Mouse (Mus musculus): Measurements from ENCODE around the gene Lrrc66. TPM values are rescaled to one million over a fixed set of nuclear protein-coding genes. Genes with fewer than 3 reads are reported as not detected.

Lrrc66 gene
- total RNA-seq, 2 experiments from 2014 or later, result 0.13 TPM; not detected in 1

GRCm38 (mm10) chr5:73571395-73572156 lies 60.8 kb downstream of the Lrrc66 start:
- DNase-seq (ENCODE audit: low spot score in 2 of 2), result no peak
- intact Hi-C loops (cut with DNase I), result no loop called here

DNA sequence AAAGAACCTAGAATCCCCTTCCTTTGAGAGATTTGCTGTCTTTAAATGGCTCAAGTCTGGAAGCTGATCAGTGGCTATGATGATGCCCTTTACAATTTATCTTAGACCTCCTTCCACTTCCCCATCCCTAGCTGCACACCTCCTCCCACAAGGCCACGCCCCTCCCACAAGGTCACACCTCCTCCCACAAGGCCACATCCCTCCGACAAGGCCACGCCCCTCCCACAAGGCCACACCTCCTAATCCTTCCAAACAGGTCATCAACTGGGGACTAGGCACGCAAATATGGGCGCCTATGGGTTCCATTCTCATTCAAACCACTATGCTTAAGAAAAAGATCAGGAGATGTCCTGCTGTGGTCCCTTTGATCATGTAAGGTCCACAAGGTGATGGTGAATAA lies 63.1 kb downstream of the Lrrc66 start:
- DNase-seq (ENCODE audit: low spot score in 2 of 2), result no peak
- intact Hi-C loops (cut with DNase I), result no loop called here

DNA sequence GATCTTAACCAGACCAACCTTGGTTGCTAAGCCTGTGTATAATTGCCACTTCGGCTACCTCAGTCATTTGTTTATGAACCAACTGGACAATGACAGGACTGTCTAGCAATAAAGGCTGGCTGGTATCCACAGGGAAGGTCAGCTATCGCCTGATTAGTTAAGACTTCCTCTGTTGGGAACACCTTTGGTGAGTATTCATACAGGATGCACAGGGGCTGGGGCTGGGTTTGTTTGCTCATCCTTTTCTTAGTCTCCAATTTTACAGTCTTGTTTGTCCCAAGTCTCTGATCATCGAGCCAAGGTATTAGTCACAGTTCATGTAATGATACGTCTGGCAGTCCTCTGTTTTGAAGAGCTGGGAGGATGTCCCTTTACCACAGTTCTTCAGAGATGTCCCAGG lies 65.4 kb downstream of the Lrrc66 start:
- DNase-seq (ENCODE audit: low spot score in 2 of 2), result no peak
- intact Hi-C loops (cut with DNase I), result no loop called here

DNA sequence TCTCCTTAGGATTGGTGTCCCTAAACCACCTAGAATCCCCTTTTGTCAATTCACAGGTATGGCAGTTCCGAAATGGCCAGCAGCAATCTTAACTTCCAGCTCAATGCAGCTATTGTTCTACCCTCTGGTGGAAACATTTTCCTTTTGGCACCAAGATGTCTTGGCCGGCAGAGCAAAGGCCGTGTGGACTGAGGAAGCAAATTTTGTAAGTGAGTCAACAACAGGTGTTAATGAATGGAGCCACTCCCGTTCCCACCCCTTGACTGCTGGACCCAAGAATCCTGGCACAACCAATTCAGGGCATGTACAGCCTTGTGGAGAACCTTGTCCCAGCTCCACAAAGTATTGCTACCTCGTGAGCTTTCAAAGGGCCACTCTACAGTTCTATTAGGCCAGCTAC lies 66.2 kb downstream of the Lrrc66 start:
- intact Hi-C loops (cut with DNase I), result no loop called here

DNA sequence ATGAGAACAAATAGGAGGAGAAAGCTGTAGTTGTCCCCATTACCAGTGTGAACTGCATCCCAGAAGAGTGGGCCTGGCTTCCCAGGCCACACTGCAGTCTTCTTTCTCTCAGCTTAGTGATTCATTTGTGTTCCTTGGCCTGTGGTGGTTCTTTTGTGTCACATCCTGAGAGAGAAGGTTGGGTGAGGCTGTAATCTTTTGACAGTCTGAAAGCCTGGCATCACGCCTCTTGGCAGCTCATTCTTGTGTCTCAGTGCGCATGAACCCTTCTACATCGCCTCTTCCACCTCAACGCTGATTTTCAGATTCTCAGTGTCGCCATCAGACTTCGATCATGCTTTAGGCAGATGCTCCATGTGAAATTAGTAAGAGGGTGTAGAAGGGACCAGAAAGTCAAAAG lies 68.3 kb downstream of the Lrrc66 start:
- DNase-seq (ENCODE audit: low spot score in 2 of 2), result no peak
- intact Hi-C loops (cut with DNase I), result no loop called here

More for the DNA sequence above, 66.2 kb downstream of the Lrrc66 start:
- DNase-seq (ENCODE audit: low spot score in 2 of 2), result no peak

GRCm38 (mm10) chr5:73558756-73559155 lies 73.6 kb downstream of the Lrrc66 start:
- intact Hi-C loops (cut with DNase I), result no loop called here

GRCm38 (mm10) chr5:73556733-73557425 lies 75.4 kb downstream of the Lrrc66 start:
- DNase-seq (ENCODE audit: low spot score in 2 of 2), result no peak
- intact Hi-C loops (cut with DNase I), result no loop called here

More at GRCm38 (mm10) chr5:73558756-73559155, 73.6 kb downstream of the Lrrc66 start:
- DNase-seq (ENCODE audit: low spot score in 2 of 2), result no peak

Other genes with a start within 250 kb of the Lrrc66 start
- 1 to 10 TPM; 4.0 to 6.4 TPM for gene Cwh43, start 226.5 kb downstream of the Lrrc66 start, total RNA-seq (2021)
- gene Dcun1d4, start 151.5 kb downstream of the Lrrc66 start, total RNA-seq (2021), result 100 to 1,000 TPM; 120 to 125 TPM
- gene Sgcb, start 15.3 kb upstream of the Lrrc66 start, total RNA-seq (2021), result 10 to 100 TPM; 58.1 to 61.4 TPM
- gene Spata18, start 18.9 kb upstream of the Lrrc66 start, total RNA-seq (2021), result under 1 TPM; 0.26 to 0.27 TPM

Measured in left cerebral cortex, postnatal 14 days (tissue).